Mouse (Mus musculus): ENCODE measurements around the gene Hectd2.

- no peak for TF ChIP-seq CTCF (IDR thresholded peaks at IDR 0.05; ENCODE audit: insufficient read depth, low read length)
- no peak for TF ChIP-seq POLR2A (IDR thresholded peaks at IDR 0.05; ENCODE audit: borderline replicate concordance, extremely low read depth, low read depth, low read length)
Observed at GRCm38 (mm10) chr19:36610309-36610708, 55.9 kb downstream of the Hectd2 start.

Data from lung, adult 2 months (tissue).